Mouse (Mus musculus): Measurements from ENCODE around the gene Stoml1. TPM values are rescaled to one million over a fixed set of nuclear protein-coding genes. Genes with fewer than 3 reads are reported as not detected.

The Stoml1 gene
- total RNA-seq (2014; rRNA removed) (5.4 and 5.8 TPM in 2 replicates), polyA plus RNA-seq (2012; rRNA removed) (7.8 and 8.1 TPM in 2 replicates)

DNA sequence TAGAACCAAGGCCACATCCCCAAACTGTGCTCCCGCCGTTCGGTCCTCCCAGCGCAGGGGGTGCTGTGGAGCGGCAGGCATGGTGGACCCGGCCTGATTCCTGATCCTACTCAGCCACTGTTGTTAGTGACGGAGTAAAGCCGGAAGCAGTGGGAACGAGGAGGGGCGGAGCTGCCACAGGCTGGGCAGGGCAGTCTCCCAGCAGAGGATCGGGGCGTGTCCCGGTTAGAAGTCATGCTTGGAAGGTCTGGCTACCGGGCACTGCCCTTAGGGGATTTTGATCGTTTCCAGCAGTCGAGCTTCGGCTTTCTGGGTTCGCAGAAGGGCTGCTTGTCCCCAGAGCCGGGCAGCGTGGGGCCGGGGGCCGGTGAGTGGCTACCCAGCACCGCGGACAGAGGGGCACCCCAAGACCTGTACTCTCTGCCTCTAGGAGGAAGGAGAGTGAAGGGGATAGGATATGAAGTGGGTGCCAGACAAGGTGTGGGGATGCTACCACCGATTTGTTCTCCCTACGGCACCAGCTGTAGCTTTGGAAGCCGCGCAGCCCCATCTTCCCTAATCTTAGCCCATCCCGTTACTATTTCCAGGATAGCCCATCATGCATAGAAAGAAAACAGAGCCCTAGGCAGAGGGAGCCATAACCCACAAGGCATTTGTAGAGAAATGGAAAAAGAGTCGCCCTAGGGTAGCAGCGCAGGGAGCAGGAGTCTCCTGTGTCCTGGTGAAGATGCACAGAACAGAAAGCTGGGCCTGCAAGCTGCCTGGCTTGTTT lies at the start of gene Stoml1:
Gene Stoml1 (plus strand): TSS at position 132 of the 772 bp plus-strand sequence.
- Histone ChIP-seq H3K27me3 (ENCODE audit: control insufficient read depth, insufficient read depth, low read length) (no peaks in the 10 kb centered on the region), H3K36me3 (ENCODE audit: control insufficient read depth, insufficient read depth, low read length) (no peaks in the 10 kb centered on the region), H3K9ac (ENCODE audit: low read depth, low read length) (peak within 1 kb of the TSS; percentile 70), H3K4me3 (ENCODE audit: insufficient read depth, low read depth, low read length) (peak within 1 kb of the TSS; percentile 69), H3K79me2 (ENCODE audit: control insufficient read depth, insufficient read depth, low read length) (no peaks in the 10 kb centered on the region; the same call in 1 of the 2 replicates), H3K4me1 (ENCODE audit: control insufficient read depth, insufficient read depth, low read length) (peaks cover 5% of the 10 kb centered on the region; the same call in 1 of the 2 replicates), H3K27ac (replicated peaks; ENCODE audit: insufficient read depth, low read depth, low read length) (peak within 1 kb of the TSS; percentile 29)
- TF ChIP-seq POLR2A (IDR thresholded peaks at IDR 0.05; ENCODE audit: extremely low read depth, insufficient read depth, low read length) (0 out of 2 replicates have a peak, but pooled peaks have one; percentile 43), CTCF (IDR thresholded peaks at IDR 0.05; ENCODE audit: low read depth, low read length) (peak; percentile 93)
- DNase-seq (ENCODE audit: extremely low read depth, low read depth, low spot score): peak; percentile 92
- whole genome bisulfite sequencing: 1% methylated on average over 31 of the region's 31 CpGs

DNA sequence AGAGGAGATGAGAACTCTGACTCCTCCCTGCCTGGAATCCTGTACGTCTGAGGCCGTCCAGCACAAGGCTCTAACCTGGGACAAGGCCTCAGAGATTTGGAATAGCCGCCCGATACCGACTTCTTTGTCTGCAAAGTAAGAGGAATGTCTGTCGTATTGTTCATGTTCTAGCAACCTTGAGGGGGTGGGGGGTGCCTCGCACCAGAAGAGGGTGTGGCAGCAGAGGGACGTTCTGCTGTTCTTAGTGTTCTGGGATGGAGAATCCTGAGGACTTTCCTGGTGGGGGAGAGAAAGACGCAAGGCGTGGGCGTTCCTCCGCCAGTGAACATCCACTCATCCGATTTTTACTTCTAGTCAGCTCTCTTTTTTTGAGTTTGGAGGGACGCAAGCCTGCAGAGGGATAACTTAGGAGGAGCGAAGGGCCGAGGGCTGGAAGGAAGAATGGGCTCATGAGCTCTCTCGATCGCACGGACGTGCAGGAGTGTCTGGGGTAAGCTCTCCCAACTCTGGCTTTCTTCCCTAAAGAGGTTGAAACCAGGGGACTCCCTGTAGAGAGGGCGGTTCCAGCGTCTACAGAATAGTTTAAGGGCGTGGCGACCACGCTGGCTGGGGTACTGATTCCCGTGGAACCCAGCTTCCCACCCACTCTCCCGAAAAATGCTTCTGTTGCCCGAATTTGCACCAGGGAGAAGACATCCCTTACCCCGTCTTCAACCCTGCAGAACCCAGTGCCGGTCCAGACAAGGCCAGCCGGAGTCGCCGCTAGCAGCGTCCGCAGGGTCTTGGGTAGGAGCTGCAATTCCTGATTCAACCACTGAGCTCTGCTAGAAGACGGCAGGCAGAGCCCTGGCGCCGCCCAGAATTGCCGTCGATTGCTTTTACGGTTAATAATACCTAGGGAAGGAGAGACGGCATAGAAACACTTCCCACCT lies 49.2 kb upstream of the Stoml1 start, which contains the start of the genes Islr and Islr2:
Gene Islr (minus strand): TSS at position 791 of the 932 bp plus-strand sequence.
Gene Islr2 (minus strand): TSS at position 804 of the 932 bp plus-strand sequence.
- Histone ChIP-seq H3K4me3 (ENCODE audit: insufficient read depth, low read depth, low read length) (peak within 1 kb of the TSS; percentile 27; the same call in 1 of the 2 replicates), H3K79me2 (ENCODE audit: control insufficient read depth, insufficient read depth, low read length) (no peaks in the 10 kb centered on the region), H3K27ac (replicated peaks; ENCODE audit: insufficient read depth, low read depth, low read length) (no peak within 1 kb of the TSS), H3K9ac (ENCODE audit: low read depth, low read length) (peak within 1 kb of the TSS; percentile 42; the same call in 1 of the 2 replicates), H3K27me3 (ENCODE audit: control insufficient read depth, insufficient read depth, low read length) (peaks cover 22% of the 10 kb centered on the region; the same call in 1 of the 2 replicates), H3K36me3 (ENCODE audit: control insufficient read depth, insufficient read depth, low read length) (no peaks in the 10 kb centered on the region), H3K4me1 (ENCODE audit: control insufficient read depth, insufficient read depth, low read length) (no peaks in the 10 kb centered on the region)
- DNase-seq (ENCODE audit: extremely low read depth, low read depth, low spot score): peak; percentile 54
- WGBS: 5% methylated on average over 42 of the region's 42 CpGs
- TF ChIP-seq POLR2A (IDR thresholded peaks at IDR 0.05; ENCODE audit: extremely low read depth, insufficient read depth, low read length): no peak
- TF ChIP-seq CTCF (IDR thresholded peaks at IDR 0.05; ENCODE audit: low read depth, low read length): peak; percentile 77

DNA sequence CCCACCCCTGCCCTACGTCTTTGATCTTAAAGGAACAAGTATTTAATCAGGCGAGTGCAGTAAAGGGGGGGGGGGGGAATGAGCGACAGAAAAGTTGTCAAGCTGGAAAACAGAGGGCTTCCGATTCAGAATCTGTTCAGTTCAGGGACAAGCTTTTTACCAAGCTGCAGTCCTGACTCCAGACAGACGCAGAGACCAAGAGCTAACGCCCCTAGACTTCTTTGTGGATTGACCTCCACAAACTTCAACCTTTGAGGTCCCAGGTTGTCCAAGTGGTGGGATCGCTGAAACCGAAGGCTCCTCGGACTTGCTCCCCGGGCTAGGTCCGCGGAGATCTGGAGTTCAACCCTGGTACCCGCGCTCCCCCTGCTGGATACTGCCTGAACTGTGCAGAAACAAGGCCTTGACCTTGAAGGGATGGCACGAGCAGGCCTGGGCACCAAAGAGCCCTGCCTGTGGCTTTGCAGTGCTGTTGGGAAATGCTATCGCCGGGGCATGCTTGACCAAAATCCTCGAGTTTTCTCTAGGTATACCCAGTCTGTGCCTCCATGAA lies 48.4 kb upstream of the Stoml1 start:
- WGBS: 1% methylated on average over 18 of the region's 18 CpGs
- DNase-seq (ENCODE audit: extremely low read depth, low read depth, low spot score): peak; percentile 67
- Histone ChIP-seq H3K4me3 (ENCODE audit: insufficient read depth, low read depth, low read length) (peak overlapping the region; percentile 27; the same call in 1 of the 2 replicates), H3K79me2 (ENCODE audit: control insufficient read depth, insufficient read depth, low read length) (no peaks in the 10 kb centered on the region), H3K27me3 (ENCODE audit: control insufficient read depth, insufficient read depth, low read length) (peaks cover 15% of the 10 kb centered on the region; the same call in 1 of the 2 replicates), H3K4me1 (ENCODE audit: control insufficient read depth, insufficient read depth, low read length) (no peaks in the 10 kb centered on the region), H3K9ac (ENCODE audit: low read depth, low read length) (peak overlapping the region; percentile 42; the same call in 1 of the 2 replicates), H3K27ac (replicated peaks; ENCODE audit: insufficient read depth, low read depth, low read length) (no peak overlapping the region), H3K36me3 (ENCODE audit: control insufficient read depth, insufficient read depth, low read length) (no peaks in the 10 kb centered on the region)
- TF ChIP-seq CTCF (IDR thresholded peaks at IDR 0.05; ENCODE audit: low read depth, low read length): peak; percentile 97
- no peak for TF ChIP-seq POLR2A (IDR thresholded peaks at IDR 0.05; ENCODE audit: extremely low read depth, insufficient read depth, low read length)

DNA sequence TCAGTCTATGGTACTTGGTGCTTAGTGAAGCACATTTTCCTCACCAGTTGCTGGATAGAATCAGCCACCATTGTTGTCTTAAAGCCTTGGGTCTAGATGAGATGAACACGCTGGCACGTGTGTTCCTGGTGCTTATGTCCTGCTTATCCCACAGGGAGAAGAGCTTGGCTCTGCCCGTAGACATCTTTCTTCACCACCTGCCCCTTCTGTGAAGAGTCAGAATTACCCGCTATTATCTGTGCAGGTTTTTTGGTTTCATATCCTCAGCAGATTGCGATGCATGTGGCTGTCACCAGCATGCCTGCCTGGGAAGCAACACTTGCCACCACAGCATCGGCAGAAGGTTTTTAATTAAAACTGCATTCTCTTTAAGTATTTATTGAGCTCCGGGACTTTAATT lies 47.0 kb upstream of the Stoml1 start:
- TF ChIP-seq CTCF (IDR thresholded peaks at IDR 0.05; ENCODE audit: low read depth, low read length) (no peak), POLR2A (IDR thresholded peaks at IDR 0.05; ENCODE audit: extremely low read depth, insufficient read depth, low read length) (no peak)
- H3K27ac ChIP-seq (replicated peaks; ENCODE audit: insufficient read depth, low read depth, low read length): no peak overlapping the region
- WGBS: 90% methylated on average over 7 of the region's 7 CpGs
- no peak overlapping the region for H3K4me3 ChIP-seq (ENCODE audit: insufficient read depth, low read depth, low read length)
- no peak for DNase-seq (ENCODE audit: extremely low read depth, low read depth, low spot score)
- H3K36me3 ChIP-seq (ENCODE audit: control insufficient read depth, insufficient read depth, low read length): no peaks in the 10 kb centered on the region
- peaks cover 12% of the 10 kb centered on the region; the same call in 1 of the 2 replicates for H3K27me3 ChIP-seq (ENCODE audit: control insufficient read depth, insufficient read depth, low read length)
- H3K4me1 ChIP-seq (ENCODE audit: control insufficient read depth, insufficient read depth, low read length): no peaks in the 10 kb centered on the region
- H3K9ac ChIP-seq (ENCODE audit: low read depth, low read length): no peak overlapping the region
- no peaks in the 10 kb centered on the region for H3K79me2 ChIP-seq (ENCODE audit: control insufficient read depth, insufficient read depth, low read length)
